Mouse (Mus musculus) neural tube, embryonic 13.5 days (tissue): Measurements from ENCODE around the gene Man1a. TPM values are rescaled to one million over a fixed set of nuclear protein-coding genes. Genes with fewer than 3 reads are reported as not detected.

Experiments
- ATAC-seq: fragments of 200-750 bp; cut with Nextera tagmentation; 2 replicates; pipeline ENCODE4 v1.8.0; 2017; ENCODE audit warnings: low read depth, mild to moderate bottlenecking, moderate TSS enrichment, moderate library complexity
- H3K27ac ChIP-seq: fragments of 300-500 bp; sonication (generic); replicated peaks from 2 replicates; pipeline ENCODE4 v1.5.1; 2015; ENCODE audit warnings: moderate library complexity, mild to moderate bottlenecking, inconsistent platforms
- H3K27me3 ChIP-seq: fragments of 300-500 bp; sonication (generic); 2 replicates; pipeline ENCODE4 v1.6.1; 2015; ENCODE audit warnings: mild to moderate bottlenecking, inconsistent platforms
- H3K36me3 ChIP-seq: fragments of 300-500 bp; sonication (generic); 2 replicates; pipeline ENCODE4 v1.6.1; 2015; ENCODE audit warnings: mild to moderate bottlenecking, inconsistent platforms
- H3K4me1 ChIP-seq: fragments of 300-500 bp; sonication (generic); replicated peaks from 2 replicates; pipeline ENCODE4 v1.6.1; 2015; ENCODE audit warnings: inconsistent platforms
- H3K4me2 ChIP-seq: fragments of 300-500 bp; sonication (generic); 2 replicates; pipeline ENCODE4 v1.6.1; 2015; ENCODE audit warnings: inconsistent platforms, mild to moderate bottlenecking, moderate library complexity
- H3K4me3 ChIP-seq: fragments of 300-500 bp; sonication (generic); 2 replicates; pipeline ENCODE4 v1.5.1; 2015; ENCODE audit warnings: mild to moderate bottlenecking, inconsistent platforms
- H3K9ac ChIP-seq: fragments of 300-500 bp; sonication (generic); 2 replicates; pipeline ENCODE4 v1.6.1; 2015; ENCODE audit warnings: moderate library complexity, mild to moderate bottlenecking, inconsistent platforms
- H3K9me3 ChIP-seq: fragments of 300-500 bp; sonication (generic); 2 replicates; pipeline ENCODE4 v1.6.1; 2016; ENCODE audit warnings: inconsistent platforms
- WGBS: fragments of 180-500 bp; shearing (Covaris S2); methylation state at CpG from one replicate; pipeline ENCODE4 v1.1.7; 2015; 5-methylcytosine and 5-hydroxymethylcytosine counted together
- polyA plus RNA-seq: library from polyadenylated mRNA; unstranded; fragments of >200 nt; fragmentation: Nextera tagmentation; extraction: Ambion mirVana; gene quantifications from 2 replicates; pipeline ENCODE4 v1.2.1, GENCODE M21; 2015

Man1a gene
- 3.1 and 3.7 TPM in 2 replicates for polyA plus RNA-seq

DNA sequence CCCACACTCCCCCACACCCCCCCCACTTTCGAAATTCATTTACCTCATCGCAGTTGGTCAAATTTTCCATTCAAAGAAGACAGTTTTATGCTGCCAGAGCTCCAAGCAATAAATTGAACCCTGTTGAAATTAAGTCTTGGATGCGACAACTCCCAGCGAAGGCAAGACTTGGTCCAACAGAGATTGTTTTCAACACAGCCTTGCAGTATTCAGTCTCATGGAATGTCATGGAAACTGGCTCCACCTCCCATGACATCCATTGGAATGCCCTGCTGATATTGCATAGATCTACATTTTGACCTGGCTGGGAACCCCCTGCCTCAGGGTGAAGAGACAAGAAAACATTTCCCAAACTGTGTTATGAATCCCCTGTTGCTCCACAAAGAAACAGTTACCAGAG, at the start of gene Man1a:
Man1a (minus strand) TSS at position 190 of the 400 bp plus-strand sequence.
- Histone ChIP-seq H3K4me1 (peaks cover 28% of the 10 kb centered on the region), H3K27me3 (peaks cover 20% of the 10 kb centered on the region), H3K9me3 (no peaks in the 10 kb centered on the region), H3K36me3 (no peaks in the 10 kb centered on the region), H3K27ac (no peak within 1 kb of the TSS), H3K4me3 (peak within 1 kb of the TSS; percentile 80), H3K9ac (peak within 1 kb of the TSS; percentile 79), H3K4me2 (peak within 1 kb of the TSS; percentile 99)
- WGBS: 6% methylated on average over 4 of the region's 4 CpGs
- no peak for ATAC-seq

DNA sequence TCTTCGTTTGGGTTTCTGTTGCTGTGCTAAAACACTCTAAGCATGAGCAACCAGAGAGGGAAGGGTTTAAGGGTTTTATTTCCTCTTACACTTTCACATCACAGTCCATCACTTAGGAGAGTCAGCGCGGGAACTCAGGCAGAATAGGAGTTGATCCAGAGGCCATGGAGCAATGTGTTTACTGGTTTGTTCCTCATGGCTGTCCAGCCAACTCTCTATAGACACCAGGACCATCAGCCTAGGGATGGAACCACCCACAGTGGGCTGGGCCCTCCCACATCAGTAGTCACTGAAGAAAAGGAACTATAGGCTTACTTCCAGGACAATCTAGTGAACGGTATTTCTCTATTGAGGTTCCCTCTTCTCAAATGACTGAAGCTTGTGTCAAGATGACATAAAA, 45.4 kb upstream of the Man1a start:
- no peak overlapping the region for H3K9ac ChIP-seq
- WGBS: 91% methylated on average over 4 of the region's 4 CpGs
- no peaks in the 10 kb centered on the region for H3K9me3 ChIP-seq
- no peak for ATAC-seq
- no peak overlapping the region for H3K27ac ChIP-seq
- H3K4me2 ChIP-seq: no peak overlapping the region
- no peak overlapping the region for H3K4me3 ChIP-seq
- H3K36me3 ChIP-seq: no peaks in the 10 kb centered on the region
- no peaks in the 10 kb centered on the region for H3K27me3 ChIP-seq
- H3K4me1 ChIP-seq: no peaks in the 10 kb centered on the region

DNA sequence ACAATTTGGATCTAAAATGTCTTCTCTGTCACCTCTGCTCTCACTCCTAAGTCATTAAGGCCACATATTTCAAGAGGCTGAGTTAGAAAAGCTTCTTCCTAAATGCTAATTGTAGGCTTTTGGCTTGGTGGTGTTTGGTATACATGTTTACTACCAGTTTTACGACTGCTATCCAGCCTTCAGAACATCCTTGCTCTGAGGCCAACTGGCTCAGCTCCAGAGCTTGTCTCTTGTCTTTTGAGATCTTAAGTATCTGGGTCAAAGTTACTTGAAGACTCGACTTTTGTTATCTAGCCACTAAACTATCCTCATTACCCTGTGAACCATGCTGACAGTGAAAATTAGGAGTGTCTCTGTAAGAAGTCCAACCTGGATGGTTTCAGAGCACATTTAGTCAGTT, 44.0 kb upstream of the Man1a start:
- no peaks in the 10 kb centered on the region for H3K4me1 ChIP-seq
- H3K27ac ChIP-seq: no peak overlapping the region
- no peak overlapping the region for H3K4me2 ChIP-seq
- WGBS: 41% methylated on average over 2 of the region's 2 CpGs
- H3K9me3 ChIP-seq: no peaks in the 10 kb centered on the region
- H3K9ac ChIP-seq: no peak overlapping the region
- no peaks in the 10 kb centered on the region for H3K27me3 ChIP-seq
- no peak for ATAC-seq
- H3K4me3 ChIP-seq: no peak overlapping the region
- H3K36me3 ChIP-seq: no peaks in the 10 kb centered on the region

DNA sequence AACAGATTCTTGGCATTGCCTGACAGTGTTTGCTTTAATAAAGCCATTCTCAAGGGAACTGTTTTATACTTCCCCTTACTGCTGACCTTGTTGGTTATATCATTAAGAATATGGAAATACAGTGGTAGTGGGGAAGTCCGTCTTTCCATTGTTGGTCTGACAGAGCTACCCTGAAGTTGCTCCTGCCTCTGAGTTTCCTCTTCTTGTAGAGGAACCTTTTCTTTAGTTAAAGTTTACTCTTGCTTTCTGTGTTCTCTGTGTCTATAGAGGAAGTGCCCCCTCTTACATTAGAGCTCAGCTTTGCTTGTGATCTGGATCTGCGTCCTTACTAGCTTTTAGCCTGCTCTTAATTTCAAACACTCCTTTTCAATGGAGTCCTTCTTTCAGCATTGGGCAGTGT, 42.9 kb upstream of the Man1a start:
- H3K4me3 ChIP-seq: no peak overlapping the region
- no peaks in the 10 kb centered on the region for H3K4me1 ChIP-seq
- no peak overlapping the region for H3K27ac ChIP-seq
- no peaks in the 10 kb centered on the region for H3K36me3 ChIP-seq
- no peak overlapping the region for H3K4me2 ChIP-seq
- H3K9ac ChIP-seq: no peak overlapping the region
- no peak for ATAC-seq
- no peaks in the 10 kb centered on the region for H3K9me3 ChIP-seq
- no peaks in the 10 kb centered on the region for H3K27me3 ChIP-seq
- WGBS: 88% methylated on average over 2 of the region's 2 CpGs

DNA sequence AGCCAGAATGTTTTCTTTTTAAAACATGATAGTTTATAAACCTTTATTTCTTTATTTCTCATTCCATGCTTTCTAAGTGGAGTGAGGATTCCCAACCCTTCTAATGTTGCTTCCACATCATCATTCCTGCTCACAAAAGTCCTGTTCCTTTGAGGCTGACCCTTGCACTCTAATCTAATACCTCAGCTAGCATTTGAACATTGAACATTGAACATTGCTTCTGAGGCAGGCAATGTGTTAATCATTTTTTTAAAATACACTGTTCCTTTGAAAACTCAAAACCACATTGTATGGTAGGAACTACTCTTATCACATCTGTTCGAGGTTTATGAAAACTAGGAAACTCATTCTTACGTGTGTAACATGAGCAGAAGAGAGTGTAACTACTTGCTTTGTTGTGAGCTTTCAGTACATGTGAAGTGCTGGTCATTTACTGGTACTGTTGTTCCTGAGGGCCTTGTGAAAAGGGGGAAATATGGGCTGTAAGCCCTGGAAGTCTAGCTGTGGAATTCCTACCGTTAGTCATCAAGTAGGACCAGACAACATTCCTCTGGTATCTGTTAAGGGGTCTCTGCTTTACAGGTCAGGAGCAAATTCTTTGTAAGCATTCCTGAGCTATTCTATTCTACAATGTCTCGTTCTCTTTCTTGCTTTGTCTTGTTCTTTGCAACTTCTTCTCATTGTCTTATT, 42.0 kb upstream of the Man1a start:
- ATAC-seq: no peak
- no peak overlapping the region for H3K4me2 ChIP-seq
- no peaks in the 10 kb centered on the region for H3K9me3 ChIP-seq
- H3K36me3 ChIP-seq: no peaks in the 10 kb centered on the region
- no peaks in the 10 kb centered on the region for H3K4me1 ChIP-seq
- H3K9ac ChIP-seq: no peak overlapping the region
- H3K4me3 ChIP-seq: no peak overlapping the region
- no peaks in the 10 kb centered on the region for H3K27me3 ChIP-seq
- 79% methylated on average over 4 of the region's 4 CpGs for WGBS
- H3K27ac ChIP-seq: no peak overlapping the region

DNA sequence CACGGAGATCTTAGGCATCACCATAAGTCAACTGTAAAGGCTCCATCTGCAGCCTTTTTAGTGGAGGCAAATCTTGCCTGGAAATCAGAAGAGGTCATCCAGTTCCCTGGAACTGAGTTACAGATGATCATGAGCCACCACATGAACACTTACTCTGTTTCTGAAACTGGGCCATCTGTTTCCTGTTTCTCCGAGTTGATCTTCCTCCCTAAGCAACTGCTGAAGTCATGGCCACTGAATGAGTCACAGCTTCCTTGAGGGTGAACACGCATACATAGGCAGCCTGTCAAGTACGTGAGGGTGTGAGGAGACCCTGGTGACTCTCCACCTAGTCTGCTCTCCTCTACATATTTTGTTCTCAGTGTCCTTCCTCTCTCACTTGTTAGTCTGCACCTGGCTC, 41.4 kb upstream of the Man1a start:
- Histone ChIP-seq H3K27ac (no peak overlapping the region), H3K4me3 (no peak overlapping the region), H3K9ac (no peak overlapping the region), H3K36me3 (no peaks in the 10 kb centered on the region), H3K9me3 (no peaks in the 10 kb centered on the region), H3K4me2 (no peak overlapping the region), H3K27me3 (no peaks in the 10 kb centered on the region), H3K4me1 (no peaks in the 10 kb centered on the region)
- ATAC-seq: no peak
- WGBS: 74% methylated on average over 4 of the region's 4 CpGs

DNA sequence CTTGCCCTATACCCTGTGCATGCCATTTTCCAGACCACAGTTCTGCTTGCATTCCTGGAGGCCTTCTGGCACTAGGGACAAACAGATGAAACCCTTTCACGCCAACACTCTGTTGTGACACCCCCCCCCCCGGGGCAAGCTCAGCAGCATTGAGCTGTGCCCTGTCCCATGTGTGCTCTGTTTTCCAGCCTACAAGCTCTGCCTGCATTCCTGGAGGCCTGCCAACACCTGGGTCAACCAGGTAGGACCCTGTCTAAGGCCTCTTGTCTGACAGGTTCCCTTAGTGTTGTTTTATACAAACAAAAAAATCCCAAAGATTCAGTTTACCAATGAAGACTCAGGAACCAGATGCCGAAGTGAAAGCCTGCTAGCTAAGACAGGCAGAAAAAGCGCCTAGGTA, 27.3 kb upstream of the Man1a start:
- Histone ChIP-seq H3K4me2 (no peak overlapping the region), H3K27ac (no peak overlapping the region), H3K36me3 (no peaks in the 10 kb centered on the region), H3K27me3 (no peaks in the 10 kb centered on the region), H3K4me3 (no peak overlapping the region), H3K4me1 (no peaks in the 10 kb centered on the region), H3K9ac (no peak overlapping the region), H3K9me3 (no peaks in the 10 kb centered on the region)
- ATAC-seq: no peak
- WGBS: 91% methylated on average over 4 of the region's 4 CpGs

DNA sequence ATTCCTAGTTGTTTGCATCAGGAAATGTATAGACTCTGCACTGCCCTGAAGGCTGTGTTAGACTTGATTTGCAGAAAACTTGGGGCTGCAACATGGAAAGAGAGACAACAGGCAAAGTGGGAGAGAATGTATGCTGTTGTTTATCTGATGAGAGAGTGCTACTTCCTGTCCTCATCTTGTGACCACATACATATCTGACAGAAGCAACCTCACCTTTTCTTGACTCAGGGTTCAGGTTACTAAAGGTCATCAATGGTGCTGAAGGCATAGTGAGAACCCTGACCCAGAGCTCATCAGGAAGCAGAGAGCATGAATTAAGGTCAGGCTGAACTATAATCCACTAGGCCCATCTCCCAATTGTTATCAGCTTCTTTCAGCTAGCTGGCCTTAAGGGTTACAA, 15.7 kb upstream of the Man1a start:
- no peaks in the 10 kb centered on the region for H3K36me3 ChIP-seq
- H3K9ac ChIP-seq: no peak overlapping the region
- no peaks in the 10 kb centered on the region for H3K4me1 ChIP-seq
- H3K4me3 ChIP-seq: no peak overlapping the region
- no peak for ATAC-seq
- H3K27me3 ChIP-seq: no peaks in the 10 kb centered on the region
- H3K27ac ChIP-seq: no peak overlapping the region
- H3K4me2 ChIP-seq: no peak overlapping the region
- no peaks in the 10 kb centered on the region for H3K9me3 ChIP-seq

DNA sequence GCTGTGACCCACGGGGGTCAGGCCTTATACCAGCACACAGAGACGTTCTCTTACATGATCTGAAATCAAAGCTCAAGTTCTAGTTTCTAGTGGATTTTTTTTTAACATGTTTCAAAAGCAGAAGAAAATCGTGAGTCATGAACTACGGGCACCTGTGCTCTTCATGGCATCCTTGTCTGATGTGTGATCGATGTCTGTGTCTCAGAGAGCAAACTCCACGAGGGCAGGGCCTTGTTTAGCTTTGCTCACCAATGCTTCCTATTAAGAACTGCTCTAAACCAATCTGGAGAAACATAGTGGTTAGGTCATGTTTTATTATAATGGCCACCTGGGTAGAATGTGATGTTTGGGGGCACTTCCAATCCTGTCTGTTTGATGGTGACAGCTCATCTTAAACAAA, 13.5 kb upstream of the Man1a start:
- 91% methylated on average over 6 of the region's 6 CpGs for WGBS
- Histone ChIP-seq H3K4me3 (no peak overlapping the region), H3K9ac (no peak overlapping the region), H3K4me1 (no peaks in the 10 kb centered on the region), H3K4me2 (no peak overlapping the region), H3K36me3 (no peaks in the 10 kb centered on the region), H3K27me3 (no peaks in the 10 kb centered on the region), H3K9me3 (no peaks in the 10 kb centered on the region), H3K27ac (no peak overlapping the region)
- ATAC-seq: no peak

DNA sequence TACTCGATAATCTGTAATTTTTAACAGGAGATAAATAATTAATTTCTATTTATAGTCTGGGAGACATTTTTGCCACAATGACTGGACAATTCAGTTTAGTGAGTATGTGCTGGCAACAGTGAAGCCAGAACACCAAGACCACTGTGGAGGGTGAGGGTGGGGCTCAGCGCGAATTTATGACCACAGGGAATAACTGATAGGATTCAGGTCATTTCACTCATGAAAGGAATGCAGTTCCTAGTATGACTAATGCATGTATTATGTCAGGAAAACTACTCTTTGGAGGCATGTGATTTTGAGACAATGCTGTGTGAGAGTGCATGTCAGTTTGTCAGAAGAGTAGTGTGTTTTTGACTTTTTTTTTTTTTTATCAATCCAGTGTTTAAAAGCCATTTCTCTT, 10.9 kb upstream of the Man1a start:
- no peaks in the 10 kb centered on the region for H3K27me3 ChIP-seq
- H3K4me3 ChIP-seq: no peak overlapping the region
- H3K27ac ChIP-seq: no peak overlapping the region
- no peak overlapping the region for H3K4me2 ChIP-seq
- 87% methylated on average over 3 of the region's 3 CpGs for WGBS
- no peaks in the 10 kb centered on the region for H3K9me3 ChIP-seq
- H3K36me3 ChIP-seq: no peaks in the 10 kb centered on the region
- ATAC-seq: no peak
- H3K4me1 ChIP-seq: no peaks in the 10 kb centered on the region
- H3K9ac ChIP-seq: no peak overlapping the region

DNA sequence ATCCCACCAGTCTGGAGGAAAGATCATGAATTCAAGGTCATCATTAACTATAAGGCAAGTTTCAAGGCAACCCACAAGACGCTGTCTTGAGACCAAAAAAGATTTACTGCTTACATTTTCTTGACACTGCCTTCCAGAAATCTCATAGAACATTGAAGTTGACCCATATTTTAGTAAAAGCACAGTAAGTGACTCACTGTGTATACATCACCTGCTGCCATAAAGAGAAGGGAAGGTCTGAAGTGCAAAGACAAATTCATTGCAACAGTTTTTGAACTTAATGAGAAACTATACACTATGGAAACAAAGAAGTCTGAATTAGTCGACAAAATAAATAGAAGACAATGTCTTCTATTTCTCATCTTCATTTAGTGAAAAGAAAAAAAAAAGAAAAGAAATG, 8.7 kb upstream of the Man1a start:
- H3K4me3 ChIP-seq: no peak overlapping the region
- no peak for ATAC-seq
- no peaks in the 10 kb centered on the region for H3K9me3 ChIP-seq
- H3K4me1 ChIP-seq: no peaks in the 10 kb centered on the region
- no peaks in the 10 kb centered on the region for H3K36me3 ChIP-seq
- no peak overlapping the region for H3K27ac ChIP-seq
- WGBS: 82% methylated on average over 2 of the region's 2 CpGs
- no peak overlapping the region for H3K9ac ChIP-seq
- H3K4me2 ChIP-seq: no peak overlapping the region
- no peaks in the 10 kb centered on the region for H3K27me3 ChIP-seq

DNA sequence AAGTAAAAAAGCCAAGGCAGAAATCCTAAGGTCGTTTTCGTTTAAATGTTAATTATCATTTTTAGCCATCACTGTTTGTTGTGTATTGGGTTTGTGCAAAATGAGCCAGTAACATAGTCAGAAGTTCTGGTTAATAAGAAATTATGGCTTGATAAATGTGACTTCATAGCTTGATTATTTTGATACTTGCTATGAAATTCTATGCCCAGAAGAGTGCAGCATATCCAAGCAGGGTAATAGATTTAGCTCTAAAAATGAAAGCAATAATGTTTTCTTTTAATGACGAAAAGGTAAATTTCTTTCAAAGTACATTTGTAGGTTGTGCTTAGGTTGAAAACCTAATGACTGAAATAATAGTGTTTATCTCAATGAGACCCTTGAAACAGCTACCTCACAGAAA, 596 bp upstream of the Man1a start:
- H3K9ac ChIP-seq: no peak overlapping the region
- H3K27me3 ChIP-seq: peaks cover 20% of the 10 kb centered on the region
- no peak for ATAC-seq
- no peaks in the 10 kb centered on the region for H3K36me3 ChIP-seq
- no peak overlapping the region for H3K4me3 ChIP-seq
- H3K27ac ChIP-seq: no peak overlapping the region
- WGBS: 55% methylated on average over 3 of the region's 3 CpGs
- H3K4me2 ChIP-seq: no peak overlapping the region
- H3K9me3 ChIP-seq: no peaks in the 10 kb centered on the region
- peaks cover 28% of the 10 kb centered on the region for H3K4me1 ChIP-seq

DNA sequence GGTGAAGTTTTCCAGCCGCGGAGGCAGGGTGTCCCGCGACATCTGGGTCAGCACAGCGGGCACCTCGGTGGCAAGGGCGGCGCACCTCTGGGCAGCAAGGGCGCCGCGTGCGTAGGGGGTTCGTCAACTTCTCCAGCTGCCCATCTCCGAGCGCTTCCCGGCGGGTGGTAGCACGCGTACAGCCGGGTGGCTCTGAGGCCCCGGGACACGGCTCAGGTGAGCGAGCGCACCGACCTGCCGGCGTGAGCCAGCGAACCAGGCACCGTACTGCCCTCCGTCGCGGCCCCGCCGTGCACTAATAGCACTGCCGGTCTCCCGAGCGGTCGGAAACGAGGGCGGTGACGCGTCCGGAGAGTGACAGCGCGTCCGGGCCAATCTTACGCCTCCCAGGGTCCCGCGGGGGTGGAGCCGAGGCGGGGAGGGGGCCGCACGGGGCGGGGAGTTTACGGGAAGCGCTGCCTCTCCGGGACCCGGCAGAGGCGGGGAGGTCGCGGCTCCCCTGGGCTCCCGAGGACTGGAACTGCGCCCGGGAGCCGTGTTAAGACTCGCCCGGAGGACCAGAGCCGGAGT, 883 bp downstream of the Man1a start:
- Histone ChIP-seq H3K4me3 (peak overlapping the region; percentile 80), H3K27ac (no peak overlapping the region)
- under 1% methylated on average over 68 of the region's 68 CpGs for WGBS

More for the DNA sequence above, 883 bp downstream of the Man1a start:
- Histone ChIP-seq H3K36me3 (no peaks in the 10 kb centered on the region), H3K27me3 (peaks cover 20% of the 10 kb centered on the region), H3K4me1 (peaks cover 28% of the 10 kb centered on the region), H3K4me2 (peak overlapping the region; percentile 99), H3K9me3 (no peaks in the 10 kb centered on the region), H3K9ac (peak overlapping the region; percentile 79)
- ATAC-seq: peak; percentile 98
